Mouse (Mus musculus) forebrain, embryonic 13.5 days (tissue): ENCODE results near the gene Tmem135. TPM values are rescaled to one million over a fixed set of nuclear protein-coding genes. Genes with fewer than 3 reads are reported as not detected.

Experiments
- ATAC-seq: fragments of 200-750 bp; cut with Nextera tagmentation; 2 replicates; pipeline ENCODE4 v1.8.0; 2017
- H3K27ac ChIP-seq: fragments of 300-500 bp; sonication (generic); 2 replicates; pipeline ENCODE4 v1.5.1; 2015; ENCODE audit warnings: inconsistent platforms, mild to moderate bottlenecking, moderate library complexity
- H3K27me3 ChIP-seq: fragments of 300-500 bp; sonication (generic); 2 replicates; pipeline ENCODE4 v1.6.1; 2015; ENCODE audit warnings: mild to moderate bottlenecking, inconsistent platforms
- H3K36me3 ChIP-seq: fragments of 300-500 bp; sonication (generic); 2 replicates; pipeline ENCODE4 v1.6.1; 2015; ENCODE audit warnings: mild to moderate bottlenecking, inconsistent platforms; ENCODE audit not compliant: poor library complexity, severe bottlenecking
- H3K4me1 ChIP-seq: fragments of 300-500 bp; sonication (generic); 2 replicates; pipeline ENCODE4 v1.6.1; 2015; ENCODE audit warnings: inconsistent platforms
- H3K4me2 ChIP-seq: fragments of 300-500 bp; sonication (generic); 2 replicates; pipeline ENCODE4 v1.6.1; 2015; ENCODE audit warnings: inconsistent platforms, mild to moderate bottlenecking, moderate library complexity
- H3K4me3 ChIP-seq: fragments of 300-500 bp; sonication (generic); 2 replicates; pipeline ENCODE4 v1.5.1; 2015; ENCODE audit warnings: mild to moderate bottlenecking, inconsistent platforms
- H3K9ac ChIP-seq: fragments of 300-500 bp; sonication (generic); 2 replicates; pipeline ENCODE4 v1.6.1; 2015; ENCODE audit warnings: mild to moderate bottlenecking, inconsistent platforms
- H3K9me3 ChIP-seq: fragments of 300-500 bp; sonication (generic); replicated peaks from 2 replicates; pipeline ENCODE4 v1.6.1; 2016; ENCODE audit warnings: inconsistent platforms
- WGBS: fragments of 180-500 bp; shearing (Covaris S2); methylation state at CpG from one replicate; pipeline ENCODE4 v1.1.7; 2015; 5-methylcytosine and 5-hydroxymethylcytosine counted together
- polyA plus RNA-seq: library from polyadenylated mRNA; unstranded; fragments of >200 nt; fragmentation: Nextera tagmentation; extraction: Ambion mirVana; gene quantifications from 2 replicates; pipeline ENCODE4 v1.2.1, GENCODE M21; 2015

Tmem135 gene
- polyA plus RNA-seq, 1 experiment from 2014 or later, result 18.3 TPM

DNA sequence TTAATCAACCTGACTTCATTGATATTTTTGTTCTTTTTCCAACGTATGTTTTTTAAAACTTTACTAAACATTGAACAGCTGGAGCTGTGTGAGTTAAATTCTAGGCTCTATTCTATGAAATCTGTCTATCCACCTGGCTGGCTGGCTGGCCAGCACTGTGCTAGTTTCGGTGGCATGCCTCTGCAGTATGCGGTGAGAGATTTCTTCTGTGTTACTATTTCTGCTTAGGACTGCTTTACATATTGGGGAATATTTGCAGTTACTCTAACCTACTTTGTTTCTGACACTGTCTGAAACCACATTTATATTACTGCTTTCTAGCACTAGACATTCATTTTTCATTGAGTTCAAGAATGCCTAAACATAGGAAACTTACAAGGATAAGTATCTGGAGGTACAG is 150.2 kb downstream of the Tmem135 start:
- H3K9me3 ChIP-seq, result no peaks in the 10 kb centered on the region
- no peaks in the 10 kb centered on the region for H3K27me3 ChIP-seq
- no peak overlapping the region for H3K4me2 ChIP-seq
- H3K27ac ChIP-seq, result no peak overlapping the region
- no peaks in the 10 kb centered on the region for H3K4me1 ChIP-seq
- ATAC-seq, result no peak
- no peak overlapping the region for H3K4me3 ChIP-seq
- H3K36me3 ChIP-seq, result no peaks in the 10 kb centered on the region
- no peak overlapping the region for H3K9ac ChIP-seq
- 94% methylated on average over 3 of the region's 3 CpGs for WGBS

- H3K27me3 ChIP-seq, result no peaks in the 10 kb centered on the region
- no peaks in the 10 kb centered on the region for H3K9me3 ChIP-seq
- ATAC-seq, result no peak
- H3K27ac ChIP-seq, result no peak overlapping the region
- H3K4me3 ChIP-seq, result no peak overlapping the region
- no peak overlapping the region for H3K9ac ChIP-seq
- no peaks in the 10 kb centered on the region for H3K36me3 ChIP-seq
- no peak overlapping the region for H3K4me2 ChIP-seq
- no peaks in the 10 kb centered on the region for H3K4me1 ChIP-seq
- WGBS, result 88% methylated on average over 2 of the region's 2 CpGs
Measured at GRCm38 (mm10) chr7:89253317-89253716, 150.7 kb downstream of the Tmem135 start.

DNA sequence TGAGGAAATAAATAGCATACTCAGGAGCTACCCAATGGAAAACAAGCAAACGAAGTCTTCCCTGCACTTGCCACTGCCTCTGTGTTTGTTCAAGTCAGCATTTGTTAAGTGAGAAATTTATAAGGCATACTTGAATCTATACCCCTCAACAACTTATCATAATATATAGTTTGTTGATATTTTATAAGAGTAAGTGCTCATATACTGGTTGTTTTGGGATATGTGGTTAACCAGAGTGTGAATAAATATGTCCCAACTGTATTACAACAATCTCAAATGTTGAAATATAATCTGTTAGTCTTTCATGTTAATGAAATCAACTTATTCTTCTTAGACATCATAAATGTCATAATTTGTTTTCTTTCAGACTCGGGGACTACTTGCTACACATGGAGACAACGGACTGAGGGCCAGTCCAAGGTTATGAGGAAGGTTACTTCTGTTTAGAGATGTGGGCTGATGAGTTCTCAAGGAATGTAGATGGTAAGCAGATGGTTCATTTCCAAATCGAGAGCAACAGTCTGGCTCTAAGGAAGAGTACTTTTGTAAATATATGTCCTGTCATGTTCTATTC is 152.1 kb downstream of the Tmem135 start:
- no peak overlapping the region for H3K9ac ChIP-seq
- no peak overlapping the region for H3K27ac ChIP-seq
- no peaks in the 10 kb centered on the region for H3K27me3 ChIP-seq
- H3K4me1 ChIP-seq, result no peaks in the 10 kb centered on the region
- H3K36me3 ChIP-seq, result no peaks in the 10 kb centered on the region
- no peak for ATAC-seq
- no peak overlapping the region for H3K4me3 ChIP-seq
- no peak overlapping the region for H3K4me2 ChIP-seq
- WGBS, result 97% methylated on average over 4 of the region's 4 CpGs
- H3K9me3 ChIP-seq, result no peaks in the 10 kb centered on the region

- no peaks in the 10 kb centered on the region for H3K36me3 ChIP-seq
- no peak overlapping the region for H3K4me3 ChIP-seq
- no peak overlapping the region for H3K27ac ChIP-seq
- H3K4me2 ChIP-seq, result no peak overlapping the region
- no peaks in the 10 kb centered on the region for H3K9me3 ChIP-seq
- 74% methylated on average over 7 of the region's 7 CpGs for WGBS
- ATAC-seq, result no peak
- no peaks in the 10 kb centered on the region for H3K27me3 ChIP-seq
- no peak overlapping the region for H3K9ac ChIP-seq
- H3K4me1 ChIP-seq, result no peaks in the 10 kb centered on the region
Measured at GRCm38 (mm10) chr7:89248135-89248850, 155.7 kb downstream of the Tmem135 start.

DNA sequence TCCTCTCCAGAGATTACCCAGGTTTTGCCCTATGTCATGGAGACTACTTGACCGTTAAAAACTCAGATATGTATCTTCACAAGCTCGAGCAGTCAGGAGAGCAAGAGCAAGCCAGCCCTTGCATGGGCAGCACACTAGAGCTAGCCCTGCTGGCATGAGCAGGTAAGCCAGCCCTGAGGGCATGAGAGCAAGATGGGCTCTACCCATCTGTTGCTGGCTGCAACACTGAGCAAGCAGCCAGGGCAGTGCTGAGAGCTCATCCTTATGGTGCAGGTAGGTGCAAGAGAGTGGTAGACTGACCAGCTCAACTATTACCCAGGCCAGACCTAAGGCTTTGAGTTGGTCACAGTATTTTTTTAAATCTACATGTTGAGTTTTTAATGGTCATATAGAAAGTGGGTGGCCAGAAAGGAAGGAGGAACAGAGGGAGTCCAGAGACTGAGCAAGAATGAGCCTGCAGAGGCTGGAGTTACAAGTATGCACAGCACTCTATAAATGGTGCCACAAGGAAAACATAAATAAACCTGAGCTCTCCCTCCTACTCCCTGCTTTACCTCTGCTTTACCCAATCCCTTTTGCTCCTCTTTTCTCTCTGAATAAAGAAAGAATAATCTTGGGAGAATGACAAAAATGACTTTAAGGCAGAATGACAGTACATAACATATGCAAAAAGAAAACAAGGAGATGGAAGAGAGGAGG is 156.9 kb downstream of the Tmem135 start:
- Histone ChIP-seq H3K4me2 (no peak overlapping the region), H3K9me3 (no peaks in the 10 kb centered on the region), H3K27ac (no peak overlapping the region), H3K4me1 (no peaks in the 10 kb centered on the region), H3K4me3 (no peak overlapping the region), H3K9ac (no peak overlapping the region), H3K27me3 (no peaks in the 10 kb centered on the region), H3K36me3 (no peaks in the 10 kb centered on the region)
- no peak; the same call in 1 of the 2 replicates for ATAC-seq
- WGBS, result 89% methylated on average over 2 of the region's 2 CpGs

- Histone ChIP-seq H3K4me3 (no peak overlapping the region), H3K9ac (no peak overlapping the region), H3K9me3 (no peaks in the 10 kb centered on the region), H3K27ac (no peak overlapping the region), H3K27me3 (no peaks in the 10 kb centered on the region), H3K4me2 (no peak overlapping the region), H3K4me1 (no peaks in the 10 kb centered on the region), H3K36me3 (no peaks in the 10 kb centered on the region)
- ATAC-seq, result no peak
- WGBS, result 93% methylated on average over 4 of the region's 4 CpGs
Measured at GRCm38 (mm10) chr7:89242565-89242964, 161.5 kb downstream of the Tmem135 start.

- ATAC-seq, result no peak
- no peaks in the 10 kb centered on the region for H3K9me3 ChIP-seq
- H3K36me3 ChIP-seq, result no peaks in the 10 kb centered on the region
- H3K4me2 ChIP-seq, result no peak overlapping the region
- H3K9ac ChIP-seq, result no peak overlapping the region
- H3K4me3 ChIP-seq, result no peak overlapping the region
- H3K27ac ChIP-seq, result no peak overlapping the region
- WGBS, result 94% methylated on average over 2 of the region's 2 CpGs
- no peaks in the 10 kb centered on the region for H3K4me1 ChIP-seq
- H3K27me3 ChIP-seq, result no peaks in the 10 kb centered on the region
Measured at GRCm38 (mm10) chr7:89242143-89242542, 161.9 kb downstream of the Tmem135 start.

DNA sequence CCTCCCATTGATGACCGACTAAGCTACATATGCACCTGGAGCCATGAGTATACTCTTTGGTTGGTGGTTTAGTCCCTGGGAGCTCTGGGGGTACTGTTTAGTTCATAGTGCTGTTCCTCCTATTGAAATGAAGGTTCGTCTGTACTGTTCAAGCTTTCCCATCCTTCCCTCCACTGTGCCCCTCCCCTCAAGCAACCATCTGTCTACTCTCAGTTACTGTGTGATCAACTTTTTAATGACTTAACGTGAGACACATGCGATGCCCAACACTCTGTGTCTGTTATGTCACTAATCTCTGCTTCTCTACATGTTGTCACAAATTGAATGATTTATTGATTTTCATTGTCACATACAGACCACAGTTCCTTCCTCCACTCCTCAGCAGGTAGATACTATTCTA is 164.4 kb downstream of the Tmem135 start:
- Histone ChIP-seq H3K9me3 (no peaks in the 10 kb centered on the region), H3K27me3 (no peaks in the 10 kb centered on the region), H3K4me1 (no peaks in the 10 kb centered on the region), H3K9ac (no peak overlapping the region), H3K4me3 (no peak overlapping the region), H3K36me3 (no peaks in the 10 kb centered on the region), H3K27ac (no peak overlapping the region), H3K4me2 (no peak overlapping the region)
- 82% methylated on average over 4 of the region's 4 CpGs for WGBS
- peak; percentile 73 for ATAC-seq

DNA sequence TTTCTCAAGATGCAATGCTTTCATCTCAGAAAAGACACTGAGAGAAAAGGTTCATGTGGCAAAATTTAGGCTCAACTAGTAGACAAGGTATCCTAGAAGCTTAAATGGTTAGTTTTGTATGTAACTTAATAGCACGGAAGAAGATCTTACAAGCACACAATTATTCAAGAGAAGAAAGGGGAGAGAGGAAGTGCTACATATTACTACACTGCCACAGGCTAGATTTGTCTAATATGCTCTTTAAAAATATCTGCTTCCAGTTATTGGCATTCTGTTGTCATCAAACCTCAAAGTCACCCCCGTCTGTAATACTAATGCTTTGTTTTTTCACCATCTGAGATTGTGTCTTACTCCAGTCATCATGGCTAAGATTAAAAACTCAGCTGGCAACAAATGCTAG is 167.4 kb downstream of the Tmem135 start:
- no peak for ATAC-seq
- H3K4me3 ChIP-seq, result no peak overlapping the region
- 91% methylated on average over 2 of the region's 2 CpGs for WGBS
- H3K9ac ChIP-seq, result no peak overlapping the region
- no peaks in the 10 kb centered on the region for H3K9me3 ChIP-seq
- H3K27ac ChIP-seq, result no peak overlapping the region
- H3K36me3 ChIP-seq, result no peaks in the 10 kb centered on the region
- H3K4me2 ChIP-seq, result no peak overlapping the region
- H3K4me1 ChIP-seq, result no peaks in the 10 kb centered on the region
- no peaks in the 10 kb centered on the region for H3K27me3 ChIP-seq

DNA sequence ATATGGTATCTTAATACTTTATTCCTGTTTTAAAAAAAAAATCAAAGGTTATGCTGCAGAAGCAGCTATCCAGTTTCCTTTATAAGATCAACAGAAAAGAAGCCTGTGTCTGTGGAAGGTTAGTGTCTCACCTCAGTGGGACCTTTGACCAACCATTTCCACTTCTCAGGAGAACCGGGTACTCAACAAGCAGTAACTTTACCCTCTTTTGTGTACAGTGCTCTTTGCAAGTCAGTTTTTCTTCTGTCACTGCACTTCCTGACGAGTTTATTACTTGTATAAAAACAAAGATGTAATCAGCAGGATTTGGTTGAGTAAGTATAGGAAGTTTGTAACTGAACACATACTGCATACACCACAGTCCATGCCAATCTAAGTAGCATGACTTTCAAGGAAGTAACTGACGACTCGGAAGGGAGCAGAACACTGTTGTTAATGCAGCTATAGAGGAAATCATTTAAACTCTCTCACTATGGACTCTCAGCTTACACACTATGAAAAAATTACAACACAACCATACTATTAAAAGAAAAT is 168.0 kb downstream of the Tmem135 start:
- ATAC-seq, result no peak

GRCm38 (mm10) chr7:89232499-89233145 is 171.4 kb downstream of the Tmem135 start:
- Histone ChIP-seq H3K27me3 (no peaks in the 10 kb centered on the region), H3K27ac (no peak overlapping the region), H3K4me3 (no peak overlapping the region), H3K9me3 (no peaks in the 10 kb centered on the region), H3K36me3 (no peaks in the 10 kb centered on the region), H3K9ac (no peak overlapping the region), H3K4me1 (no peaks in the 10 kb centered on the region), H3K4me2 (no peak overlapping the region)
- ATAC-seq, result peak; percentile 16; the same call in 1 of the 2 replicates
- 95% methylated on average over 3 of the region's 3 CpGs for WGBS

More for the DNA sequence above, 168.0 kb downstream of the Tmem135 start:
- Histone ChIP-seq H3K4me1 (no peaks in the 10 kb centered on the region), H3K4me3 (no peak overlapping the region), H3K9me3 (no peaks in the 10 kb centered on the region), H3K36me3 (no peaks in the 10 kb centered on the region), H3K27ac (no peak overlapping the region), H3K9ac (no peak overlapping the region), H3K27me3 (no peaks in the 10 kb centered on the region), H3K4me2 (no peak overlapping the region)
- WGBS, result 83% methylated on average over 4 of the region's 4 CpGs

GRCm38 (mm10) chr7:89231200-89231790 is 172.7 kb downstream of the Tmem135 start:
- Histone ChIP-seq H3K4me3 (no peak overlapping the region), H3K9me3 (no peaks in the 10 kb centered on the region), H3K36me3 (no peaks in the 10 kb centered on the region), H3K27ac (no peak overlapping the region), H3K27me3 (no peaks in the 10 kb centered on the region), H3K4me2 (no peak overlapping the region), H3K9ac (no peak overlapping the region), H3K4me1 (no peaks in the 10 kb centered on the region)
- 91% methylated on average over 3 of the region's 3 CpGs for WGBS
- ATAC-seq, result no peak
